Mouse (Mus musculus) MEL (cell line): ENCODE data around the gene Ppp1r32. TPM values are rescaled to one million over a fixed set of nuclear protein-coding genes. Genes with fewer than 3 reads are reported as not detected.
A peak's percentile ranks its signal among the peaks of the same experiment; 100 is the strongest.

Experiments used
- DNase-seq: peaks from one replicate; pipeline ENCODE4 v3.0.0; 2011; ENCODE audit warnings: low read depth, low spot score
- H3K27ac ChIP-seq: 2 replicates; pipeline ENCODE4 v1.5.1; 2012; ENCODE audit warnings: low read depth, mild to moderate bottlenecking, control low read depth, low read length, moderate library complexity; ENCODE audit not compliant: control insufficient read depth
- H3K27me3 ChIP-seq, 2 experiments: fragments of 150-350 bp in 1 of 2; sonication (generic) in 1 of 2; 2 replicates each; pipeline ENCODE4 v1.6.1; 2012; ENCODE audit warnings: low read length in 2 of 2, mild to moderate bottlenecking in 2 of 2, improper control_type of control experiment in 1 of 2, moderate library complexity in 1 of 2; ENCODE audit not compliant: insufficient read depth in 2 of 2, control insufficient read depth in 1 of 2
- H3K36me3 ChIP-seq, 2 experiments: 2 replicates each; pipeline ENCODE4 v1.6.1; 2012 to 2014; ENCODE audit warnings: low read length in 2 of 2, improper control_type of control experiment in 1 of 2, inconsistent platforms in 1 of 2, mild to moderate bottlenecking in 1 of 2; ENCODE audit not compliant: insufficient read depth in 2 of 2, control insufficient read depth in 1 of 2
- H3K4me1 ChIP-seq, 2 experiments: fragments of 150-350 bp in 1 of 2; sonication (generic) in 1 of 2; 2 replicates each; pipeline ENCODE4 v1.6.1; 2012; ENCODE audit warnings: low read length in 2 of 2, improper control_type of control experiment in 1 of 2, mild to moderate bottlenecking in 1 of 2; ENCODE audit not compliant: insufficient read depth in 2 of 2, control insufficient read depth in 1 of 2
- H3K4me3 ChIP-seq, 2 experiments: fragments of 150-350 bp in 1 of 2; sonication (generic) in 1 of 2; 2 replicates each; pipeline ENCODE4 v1.5.1; 2012; ENCODE audit warnings: low read depth in 2 of 2, low read length in 2 of 2, mild to moderate bottlenecking in 2 of 2, moderate library complexity in 2 of 2, control low read depth in 1 of 2, improper control_type of control experiment in 1 of 2; ENCODE audit not compliant: control insufficient read depth in 1 of 2, insufficient read depth in 1 of 2
- H3K79me2 ChIP-seq: 2 replicates; pipeline ENCODE4 v1.6.1; 2012; ENCODE audit warnings: mild to moderate bottlenecking, low read length, moderate library complexity; ENCODE audit not compliant: control insufficient read depth, poor library complexity, insufficient read depth
- H3K9ac ChIP-seq: 2 replicates; pipeline ENCODE4 v1.6.1; 2012; ENCODE audit warnings: low read depth, mild to moderate bottlenecking, control low read depth, low read length, moderate library complexity; ENCODE audit not compliant: control insufficient read depth, poor library complexity, severe bottlenecking
- H3K9me3 ChIP-seq: fragments of 150-350 bp; sonication (generic); replicated peaks from 2 replicates; pipeline ENCODE4 v1.6.1; 2012; ENCODE audit warnings: mild to moderate bottlenecking, low read length, improper control_type of control experiment, moderate library complexity; ENCODE audit not compliant: insufficient read depth
- CHD1 ChIP-seq: IDR thresholded peaks from 2 replicates; pipeline ENCODE4 v1.6.1; 2012; ENCODE audit warnings: low read depth, mild to moderate bottlenecking, inconsistent platforms, low read length, improper control_type of control experiment
- CTCF ChIP-seq, 3 experiments: IDR thresholded peaks in 2 of 3; conservative IDR thresholded peaks in 1 of 3; 2 replicates each; pipeline ENCODE4 v1.5.1; 2011 to 2012; ENCODE audit warnings: low read length in 3 of 3, low read depth in 2 of 3, mild to moderate bottlenecking in 2 of 3, improper control_type of control experiment in 1 of 3, inconsistent platforms in 1 of 3, mixed read lengths in 1 of 3, moderate library complexity in 1 of 3; ENCODE audit not compliant: control insufficient read depth in 1 of 3, insufficient read depth in 1 of 3, poor library complexity in 1 of 3, severe bottlenecking in 1 of 3
- E2F4 ChIP-seq: IDR thresholded peaks from 2 replicates; pipeline ENCODE4 v1.6.1; 2011; ENCODE audit warnings: low read depth, low read length, improper control_type of control experiment, borderline replicate concordance
- ELF1 ChIP-seq: IDR thresholded peaks from 2 replicates; pipeline ENCODE4 v1.6.1; 2014; ENCODE audit warnings: low read depth, mild to moderate bottlenecking, inconsistent platforms, low read length, improper control_type of control experiment, moderate library complexity
- EP300 ChIP-seq, 2 experiments: IDR thresholded peaks; 2 replicates each; pipeline ENCODE4 v1.6.1; 2011; ENCODE audit warnings: improper control_type of control experiment in 2 of 2, low read length in 2 of 2, low read depth in 1 of 2, mild to moderate bottlenecking in 1 of 2
- ETS1 ChIP-seq: IDR thresholded peaks from 2 replicates; pipeline ENCODE4 v1.6.1; 2012; ENCODE audit warnings: low read depth, mild to moderate bottlenecking, inconsistent platforms, low read length, improper control_type of control experiment, moderate library complexity
- GABPA ChIP-seq: IDR thresholded peaks from 2 replicates; pipeline ENCODE4 v1.6.1; 2012; ENCODE audit warnings: low read depth, mild to moderate bottlenecking, inconsistent platforms, low read length, improper control_type of control experiment, moderate library complexity
- HCFC1 ChIP-seq: IDR thresholded peaks from 2 replicates; pipeline ENCODE4 v1.6.1; 2012; ENCODE audit warnings: low read depth, mild to moderate bottlenecking, inconsistent platforms, low read length, improper control_type of control experiment, moderate library complexity
- JUND ChIP-seq: IDR thresholded peaks from 2 replicates; pipeline ENCODE4 v1.6.1; 2011; ENCODE audit warnings: low read depth, mild to moderate bottlenecking, improper control_type of control experiment, low read length
- MAFK ChIP-seq: IDR thresholded peaks from 2 replicates; pipeline ENCODE4 v1.6.1; 2011; ENCODE audit warnings: low read depth, mild to moderate bottlenecking, low read length, improper control_type of control experiment, borderline replicate concordance
- MAX ChIP-seq: IDR thresholded peaks from 2 replicates; pipeline ENCODE4 v1.6.1; 2011; ENCODE audit warnings: low read length, improper control_type of control experiment
- MAZ ChIP-seq: IDR thresholded peaks from 2 replicates; pipeline ENCODE4 v1.6.1; 2012; ENCODE audit warnings: low read depth, mild to moderate bottlenecking, inconsistent platforms, low read length, improper control_type of control experiment
- MEF2A ChIP-seq: IDR thresholded peaks from 2 replicates; pipeline ENCODE4 v1.6.1; 2014; ENCODE audit warnings: low read depth, mild to moderate bottlenecking, inconsistent platforms, low read length, improper control_type of control experiment; ENCODE audit not compliant: poor library complexity, insufficient replicate concordance, severe bottlenecking; ENCODE audit errors: extremely low read depth
- MYB ChIP-seq: IDR thresholded peaks from 2 replicates; pipeline ENCODE4 v1.6.1; 2011; ENCODE audit warnings: mild to moderate bottlenecking, low read depth, low read length, improper control_type of control experiment
- NELFE ChIP-seq: IDR thresholded peaks from 2 replicates; pipeline ENCODE4 v1.6.1; 2011; ENCODE audit warnings: low read depth, low read length, improper control_type of control experiment
- NRF1 ChIP-seq: IDR thresholded peaks from 2 replicates; pipeline ENCODE4 v1.6.1; 2014; ENCODE audit warnings: low read depth, mild to moderate bottlenecking, inconsistent platforms, low read length, improper control_type of control experiment, moderate library complexity; ENCODE audit not compliant: poor library complexity, insufficient read depth, severe bottlenecking
- POLR2A ChIP-seq, 2 experiments: IDR thresholded peaks; 2 replicates each; pipeline ENCODE4 v1.6.1; 2011 to 2012; ENCODE audit warnings: low read length in 2 of 2, mild to moderate bottlenecking in 2 of 2, control low read depth in 1 of 2, improper control_type of control experiment in 1 of 2, low read depth in 1 of 2, moderate library complexity in 1 of 2; ENCODE audit not compliant: control insufficient read depth in 1 of 2, insufficient read depth in 1 of 2, poor library complexity in 1 of 2
- POLR2AphosphoS2 ChIP-seq: IDR thresholded peaks from 2 replicates; pipeline ENCODE4 v1.6.1; 2011; ENCODE audit warnings: low read length, improper control_type of control experiment
- POLR2AphosphoS5 ChIP-seq: IDR thresholded peaks from 2 replicates; pipeline ENCODE4 v1.6.1; 2012; ENCODE audit warnings: low read depth, borderline replicate concordance, mild to moderate bottlenecking, inconsistent platforms, low read length, moderate library complexity, mixed read lengths
- RAD21 ChIP-seq: IDR thresholded peaks from 2 replicates; pipeline ENCODE4 v1.6.1; 2011; ENCODE audit warnings: mild to moderate bottlenecking, low read depth, low read length, improper control_type of control experiment
- RCOR1 ChIP-seq: IDR thresholded peaks from 2 replicates; pipeline ENCODE4 v1.6.1; 2012; ENCODE audit warnings: low read depth, mild to moderate bottlenecking, inconsistent platforms, low read length, improper control_type of control experiment
- SIN3A ChIP-seq: IDR thresholded peaks from 2 replicates; pipeline ENCODE4 v1.6.1; 2012; ENCODE audit warnings: low read length, improper control_type of control experiment, inconsistent platforms
- SMC3 ChIP-seq: IDR thresholded peaks from 2 replicates; pipeline ENCODE4 v1.6.1; 2011; ENCODE audit warnings: low read depth, low read length, improper control_type of control experiment
- TAL1 ChIP-seq: IDR thresholded peaks from 2 replicates; pipeline ENCODE4 v1.6.1; 2012; ENCODE audit warnings: mild to moderate bottlenecking, inconsistent platforms, low read length, moderate library complexity, mixed read lengths
- TCF12 ChIP-seq: IDR thresholded peaks from 2 replicates; pipeline ENCODE4 v1.6.1; 2014; ENCODE audit warnings: low read depth, mild to moderate bottlenecking, inconsistent platforms, low read length, improper control_type of control experiment, moderate library complexity
- UBTF ChIP-seq: IDR thresholded peaks from 2 replicates; pipeline ENCODE4 v1.6.1; 2012; ENCODE audit warnings: low read depth, mild to moderate bottlenecking, inconsistent platforms, low read length, improper control_type of control experiment, moderate library complexity, borderline replicate concordance; ENCODE audit not compliant: insufficient read depth
- USF1 ChIP-seq: IDR thresholded peaks from 2 replicates; pipeline ENCODE4 v1.6.1; 2014; ENCODE audit warnings: low read depth, mild to moderate bottlenecking, inconsistent platforms, low read length, improper control_type of control experiment, moderate library complexity
- ZC3H11A ChIP-seq: IDR thresholded peaks from 2 replicates; pipeline ENCODE4 v1.6.1; 2012; ENCODE audit warnings: low read depth, mild to moderate bottlenecking, inconsistent platforms, low read length, improper control_type of control experiment
- ZKSCAN1 ChIP-seq: IDR thresholded peaks from 2 replicates; pipeline ENCODE4 v1.6.1; 2012; ENCODE audit warnings: low read depth, mild to moderate bottlenecking, inconsistent platforms, low read length, improper control_type of control experiment, moderate library complexity
- ZMIZ1 ChIP-seq: IDR thresholded peaks from 2 replicates; pipeline ENCODE4 v1.6.1; 2012; ENCODE audit warnings: low read depth, mild to moderate bottlenecking, inconsistent platforms, low read length, improper control_type of control experiment, moderate library complexity
- polyA plus RNA-seq, 2 experiments: library from polyadenylated mRNA; stranded (reverse) in 1 of 2; unstranded in 1 of 2; fragments of >175 nt in 1 of 2; fragments of >200 nt in 1 of 2; gene quantifications; 2 replicates each; pipeline versions ENCODE4 v1.2.1 to v1.2.4; 2012; ENCODE audit warnings: low replicate concordance in 2 of 2, low read depth in 1 of 2; ENCODE audit not compliant: insufficient read length in 2 of 2, insufficient read depth in 1 of 2, missing spikeins in 1 of 2
- total RNA-seq: library from RNA; depleted of rRNA; stranded (reverse); fragments of 300-350 nt; gene quantifications from 2 replicates; pipeline ENCODE4 v1.2.3, GENCODE M21; 2012

Gene Ppp1r32
- total and polyA plus RNA-seq, 3 experiments = 0.19 to 0.57 TPM; not detected in 1

GRCm38 (mm10) chr19:10454718-10455436 is 27.9 kb downstream of the Ppp1r32 start:
- Histone ChIP-seq H3K36me3 (no peaks in the 10 kb centered on the region), H3K4me1 (no peaks in the 10 kb centered on the region), H3K27me3 (no peaks in the 10 kb centered on the region; a peak in 2 of 4 replicates), H3K9me3 (no peaks in the 10 kb centered on the region)
- TF ChIP-seq TCF12 = no peak
- TF ChIP-seq CHD1 = no peak
- TF ChIP-seq MAX = no peak
- TF ChIP-seq MEF2A = no peak
- no peak for TF ChIP-seq EP300 (IDR thresholded peaks at IDR 0.05; ENCODE audit: low read depth in 1 of 2, low read length in 2 of 2)
- no peak for TF ChIP-seq UBTF
- no peak for TF ChIP-seq JUND
- no peak for TF ChIP-seq E2F4
- no peak for TF ChIP-seq ETS1
- TF ChIP-seq MAZ = no peak
- TF ChIP-seq SMC3 = no peak
- TF ChIP-seq ZC3H11A = no peak
- TF ChIP-seq USF1 = no peak
- TF ChIP-seq MYB = no peak
- no peak for TF ChIP-seq SIN3A
- TF ChIP-seq NRF1 = no peak
- TF ChIP-seq, all 39 proteins: peak for 0
- Histone ChIP-seq H3K79me2 (no peaks in the 10 kb centered on the region), H3K9ac (no peak overlapping the region), H3K27ac (no peak overlapping the region), H3K4me3 (no peak overlapping the region)
- DNase-seq = no peak

- no peak overlapping the region for H3K27ac ChIP-seq
- no peaks in the 10 kb centered on the region for H3K9me3 ChIP-seq
- no peaks in the 10 kb centered on the region for H3K36me3 ChIP-seq
- no peaks in the 10 kb centered on the region; a peak in 2 of 4 replicates for H3K27me3 ChIP-seq
- no peak for TF ChIP-seq ELF1
- no peak for TF ChIP-seq ZKSCAN1
- peak; percentile 71 for TF ChIP-seq ZC3H11A
- no peak for TF ChIP-seq TCF12
- peak; percentile 82 for TF ChIP-seq RAD21
- TF ChIP-seq POLR2AphosphoS5 = no peak
- TF ChIP-seq RCOR1 = no peak
- TF ChIP-seq NRF1 = no peak
- no peak for TF ChIP-seq TAL1
- no peak for TF ChIP-seq UBTF
- TF ChIP-seq POLR2A (IDR thresholded peaks at IDR 0.05; ENCODE audit: control insufficient read depth in 1 of 2, insufficient read depth in 1 of 2, low read depth in 1 of 2, low read length in 2 of 2, poor library complexity in 1 of 2) = no peak
- no peak for TF ChIP-seq HCFC1
- no peak for TF ChIP-seq SIN3A
- TF ChIP-seq GABPA = no peak
- peak; percentile 85 for TF ChIP-seq SMC3
- TF ChIP-seq MEF2A = no peak
- TF ChIP-seq ETS1 = no peak
- no peak for TF ChIP-seq MAX
- TF ChIP-seq USF1 = no peak
- no peak for TF ChIP-seq NELFE
- peak; percentile 68 to 92 (median 86) for TF ChIP-seq CTCF (IDR thresholded peaks at IDR 0.05 in 2 of 3, conservative IDR thresholded peaks at IDR 0.05 in 1 of 3; ENCODE audit: control insufficient read depth in 1 of 3, insufficient read depth in 1 of 3, low read depth in 2 of 3, low read length in 3 of 3, poor library complexity in 1 of 3, severe bottlenecking in 1 of 3)
- TF ChIP-seq ZMIZ1 = no peak
- TF ChIP-seq MAFK = no peak
- no peak for TF ChIP-seq POLR2AphosphoS2
- no peak for TF ChIP-seq EP300 (IDR thresholded peaks at IDR 0.05; ENCODE audit: low read depth in 1 of 2, low read length in 2 of 2)
- H3K4me3 ChIP-seq = no peak overlapping the region
- no peaks in the 10 kb centered on the region for H3K79me2 ChIP-seq
- no peak overlapping the region for H3K9ac ChIP-seq
- no peaks in the 10 kb centered on the region for H3K4me1 ChIP-seq
- DNase-seq = peak; percentile 77
Measured at GRCm38 (mm10) chr19:10449708-10450107, 33.0 kb downstream of the Ppp1r32 start.
